Mouse (Mus musculus): ENCODE measurements around the gene Ccdc85a.

- TF ChIP-seq POLR2A (IDR thresholded peaks at IDR 0.05; ENCODE audit: low read depth, low read length) (no peak), CTCF (IDR thresholded peaks at IDR 0.05; ENCODE audit: borderline replicate concordance, insufficient read depth, low read length) (no peak)
Observed at GRCm38 (mm10) chr11:28484083-28484729, 99.9 kb downstream of the Ccdc85a start.

All from embryonic fibroblast, embryonic 13.5 days (primary cell).